Mouse (Mus musculus) CH12.LX (cell line): ENCODE measurements around the gene Cmtm2b. TPM values are rescaled to one million over a fixed set of nuclear protein-coding genes. Genes with fewer than 3 reads are reported as not detected.

ENCODE experiments used
- DNase-seq: peaks from one replicate; pipeline ENCODE4 v3.0.0-alpha.2; 2013; ENCODE audit errors: extremely low read depth
- H3K27ac ChIP-seq: 2 replicates; pipeline ENCODE4 v1.5.1; 2012; ENCODE audit warnings: low read depth, mild to moderate bottlenecking, control low read depth, moderate library complexity; ENCODE audit not compliant: insufficient read depth
- H3K27me3 ChIP-seq: replicated peaks from 2 replicates; pipeline ENCODE3; 2012; ENCODE audit warnings: inconsistent platforms
- H3K36me3 ChIP-seq, 2 experiments: replicated peaks in 1 of 2; 2 replicates each; pipeline versions ENCODE3 to v1.6.1; 2012; ENCODE audit warnings: inconsistent platforms in 1 of 2, low read length in 1 of 2, mild to moderate bottlenecking in 1 of 2, mixed read lengths in 1 of 2, moderate library complexity in 1 of 2; ENCODE audit not compliant: control insufficient read depth in 1 of 2, insufficient read depth in 1 of 2
- H3K4me1 ChIP-seq, 2 experiments: 2 replicates each; pipeline ENCODE4 v1.6.1; 2012; ENCODE audit warnings: inconsistent platforms in 1 of 2, moderate library complexity in 1 of 2; ENCODE audit not compliant: insufficient read depth in 2 of 2, control insufficient read depth in 1 of 2
- H3K4me2 ChIP-seq: 2 replicates; pipeline ENCODE4 v1.6.1; 2012; ENCODE audit warnings: low read depth, mild to moderate bottlenecking, control low read depth; ENCODE audit not compliant: poor library complexity, insufficient read depth, severe bottlenecking
- H3K4me3 ChIP-seq, 3 experiments: fragments of 150-350 bp in 1 of 3; sonication (generic) in 1 of 3; replicated peaks in 1 of 3; 2 replicates each; pipeline versions ENCODE3 to v1.5.1; 2011 to 2012; ENCODE audit warnings: low read depth in 2 of 3, low read length in 2 of 3, mild to moderate bottlenecking in 2 of 3, moderate library complexity in 2 of 3, control low read depth in 1 of 3, improper control_type of control experiment in 1 of 3, inconsistent platforms in 1 of 3, mixed read lengths in 1 of 3; ENCODE audit not compliant: poor library complexity in 1 of 3
- H3K79me2 ChIP-seq: replicated peaks from 2 replicates; pipeline ENCODE4 v1.6.1; 2012; ENCODE audit warnings: mild to moderate bottlenecking, moderate library complexity; ENCODE audit not compliant: control insufficient read depth, poor library complexity, insufficient read depth, severe bottlenecking; ENCODE audit errors: extremely low read depth
- H3K9ac ChIP-seq: 2 replicates; pipeline ENCODE4 v1.6.1; 2012; ENCODE audit warnings: low read depth, mild to moderate bottlenecking, control low read depth, moderate library complexity; ENCODE audit not compliant: insufficient read depth
- H3K9me3 ChIP-seq: replicated peaks from 2 replicates; pipeline ENCODE3; 2012; ENCODE audit warnings: low read length, inconsistent platforms, mixed read lengths
- CHD1 ChIP-seq: IDR thresholded peaks from 2 replicates; pipeline ENCODE4 v1.6.1; 2012; ENCODE audit warnings: low read depth, low read length, improper control_type of control experiment, inconsistent platforms
- CTCF ChIP-seq, 2 experiments: IDR thresholded peaks in 1 of 2; conservative IDR thresholded peaks in 1 of 2; 2 replicates each; pipeline ENCODE4 v1.5.1; 2011 to 2012; ENCODE audit warnings: low read depth in 2 of 2, low read length in 2 of 2, improper control_type of control experiment in 1 of 2, inconsistent platforms in 1 of 2, mild to moderate bottlenecking in 1 of 2, moderate library complexity in 1 of 2
- ELF1 ChIP-seq: IDR thresholded peaks from 2 replicates; pipeline ENCODE4 v1.6.1; 2014; ENCODE audit warnings: low read depth, mild to moderate bottlenecking, inconsistent platforms, low read length, improper control_type of control experiment
- EP300 ChIP-seq: IDR thresholded peaks from 2 replicates; pipeline ENCODE4 v1.6.1; 2011; ENCODE audit warnings: low read length, improper control_type of control experiment
- ETS1 ChIP-seq: conservative IDR thresholded peaks from 2 replicates; pipeline ENCODE4 v1.6.1; 2012; ENCODE audit warnings: low read depth, mild to moderate bottlenecking, inconsistent platforms, low read length, improper control_type of control experiment, moderate library complexity
- JUND ChIP-seq: conservative IDR thresholded peaks from 2 replicates; pipeline ENCODE4 v1.6.1; 2011; ENCODE audit warnings: low read depth, low read length, improper control_type of control experiment
- MXI1 ChIP-seq: IDR thresholded peaks from 2 replicates; pipeline ENCODE4 v1.6.1; 2011; ENCODE audit warnings: mild to moderate bottlenecking, low read depth, low read length, improper control_type of control experiment
- NRF1 ChIP-seq: IDR thresholded peaks from 2 replicates; pipeline ENCODE4 v1.6.1; 2014; ENCODE audit warnings: low read depth, mild to moderate bottlenecking, inconsistent platforms, low read length, improper control_type of control experiment, moderate library complexity
- PAX5 ChIP-seq: IDR thresholded peaks from 2 replicates; pipeline ENCODE4 v1.6.1; 2012; ENCODE audit warnings: low read length, inconsistent platforms, mixed read lengths
- POLR2A ChIP-seq: IDR thresholded peaks from 2 replicates; pipeline ENCODE4 v1.6.1; 2011; ENCODE audit warnings: low read depth, mild to moderate bottlenecking, improper control_type of control experiment, low read length
- SIN3A ChIP-seq: IDR thresholded peaks from 2 replicates; pipeline ENCODE4 v1.6.1; 2012; ENCODE audit warnings: low read length, improper control_type of control experiment, inconsistent platforms
- SMC3 ChIP-seq: IDR thresholded peaks from 2 replicates; pipeline ENCODE4 v1.6.1; 2011; ENCODE audit warnings: low read depth, low read length, improper control_type of control experiment
- TBP ChIP-seq: conservative IDR thresholded peaks from 2 replicates; pipeline ENCODE4 v1.6.1; 2011; ENCODE audit warnings: low read depth, low read length, improper control_type of control experiment
- TCF12 ChIP-seq: IDR thresholded peaks from 2 replicates; pipeline ENCODE4 v1.6.1; 2014; ENCODE audit warnings: low read depth, mild to moderate bottlenecking, inconsistent platforms, low read length, improper control_type of control experiment
- ZNF384 ChIP-seq: IDR thresholded peaks from 2 replicates; pipeline ENCODE4 v1.6.1; 2012; ENCODE audit warnings: low read depth, low read length, improper control_type of control experiment, inconsistent platforms
- dilution Hi-C: fragments of 300-500 bp; cut with MboI; formaldehyde crosslinking; loops from 2 replicates; pipeline ENCODE4 v1.14.3; 2020; ENCODE audit warnings: low sequenced_read_pairs; ENCODE audit not compliant: extremely low pct_unique_long_range_greater_than_20kb, extremely low pct_ligation_motif_present
- in situ Hi-C: fragments of 300-500 bp; cut with MboI; formaldehyde crosslinking; loops from 3 replicates; pipeline ENCODE4 v1.14.3; 2019; ENCODE audit warnings: low sequenced_read_pairs, low pct_ligation_motif_present, low pct_unique_long_range_greater_than_20kb, mixed read lengths
- polyA plus RNA-seq: library from polyadenylated mRNA; unstranded; fragments of >175 nt; gene quantifications from 2 replicates; pipeline ENCODE4 v1.2.1, GENCODE M21; 2012; ENCODE audit warnings: low read depth; ENCODE audit not compliant: insufficient read length
- total RNA-seq, 2 experiments: library from RNA; depleted of rRNA; stranded (reverse); fragments of 300-350 nt in 1 of 2; fragments of >200 nt in 1 of 2; gene quantifications; 2 replicates each; pipeline ENCODE4 v1.2.3; 2012 to 2014

The Cmtm2b gene
- total and polyA plus RNA-seq, 3 experiments: not detected

GRCm38 (mm10) chr8:104336806-104337205 lies 14.8 kb downstream of the Cmtm2b start:
- Histone ChIP-seq H3K9me3 (no peaks in the 10 kb centered on the region), H3K27me3 (no peaks in the 10 kb centered on the region), H3K79me2 (no peaks in the 10 kb centered on the region), H3K4me1 (peaks cover 3 to 16% of the 10 kb centered on the region in 2 experiments; a peak in 2 of 4 replicates), H3K4me2 (no peak overlapping the region), H3K27ac (no peak overlapping the region), H3K9ac (no peak overlapping the region), H3K4me3 (no peak overlapping the region), H3K36me3 (no peaks in the 10 kb centered on the region)
- DNase-seq: no peak
- no peak for TF ChIP-seq ELF1
- TF ChIP-seq POLR2A: no peak
- TF ChIP-seq MXI1: no peak
- TF ChIP-seq TCF12: no peak
- no peak for TF ChIP-seq ZNF384
- TF ChIP-seq PAX5: no peak
- TF ChIP-seq SMC3: no peak
- TF ChIP-seq SIN3A: no peak
- no peak for TF ChIP-seq NRF1
- TF ChIP-seq EP300: no peak
- no peak for TF ChIP-seq CHD1
- no peak for TF ChIP-seq ETS1
- no peak for TF ChIP-seq TBP
- TF ChIP-seq JUND: no peak
- TF ChIP-seq CTCF (conservative IDR thresholded peaks at IDR 0.05 in 1 of 2, IDR thresholded peaks at IDR 0.05 in 1 of 2; ENCODE audit: low read depth in 2 of 2, low read length in 2 of 2): no peak
- dilution Hi-C loops (no loop called here), in situ Hi-C loops (loop anchor here (10.0 kb wide), 1 partner anchor 92 kb away; the partner anchor contains the start of gene Tk2)

- Histone ChIP-seq H3K4me2 (no peak overlapping the region), H3K9ac (no peak overlapping the region), H3K4me1 (peaks cover 3 to 16% of the 10 kb centered on the region in 2 experiments; a peak in 2 of 4 replicates), H3K4me3 (no peak overlapping the region), H3K36me3 (no peaks in the 10 kb centered on the region), H3K27me3 (no peaks in the 10 kb centered on the region), H3K79me2 (no peaks in the 10 kb centered on the region), H3K9me3 (no peaks in the 10 kb centered on the region), H3K27ac (no peak overlapping the region)
- dilution Hi-C loops (no loop called here), in situ Hi-C loops (loop anchor here (10.0 kb wide), 1 partner anchor 93 kb away; the partner anchor contains the start of gene Tk2)
- TF ChIP-seq CTCF (conservative IDR thresholded peaks at IDR 0.05 in 1 of 2, IDR thresholded peaks at IDR 0.05 in 1 of 2; ENCODE audit: low read depth in 2 of 2, low read length in 2 of 2) (peak; percentile 7 to 36; a peak in 2 of 4 replicates), MXI1 (no peak)
- peak; percentile 21 for DNase-seq
Measured at GRCm38 (mm10) chr8:104337890-104338289, 15.9 kb downstream of the Cmtm2b start.
